Mouse (Mus musculus) kidney, embryonic 16.5 days (tissue): Measurements from ENCODE around the gene Sdk2. TPM values are rescaled to one million over a fixed set of nuclear protein-coding genes. Genes with fewer than 3 reads are reported as not detected.
A peak's percentile ranks its signal among the peaks of the same experiment; 100 is the strongest.

ENCODE experiments used
- ATAC-seq: fragments of 200-750 bp; cut with Nextera tagmentation; 2 replicates; pipeline ENCODE4 v1.8.0; 2017; ENCODE audit warnings: moderate TSS enrichment; ENCODE audit not compliant: low FRiP score, low TSS enrichment
- H3K27ac ChIP-seq: fragments of 300-500 bp; sonication (generic); 2 replicates; pipeline ENCODE4 v1.5.1; 2014; ENCODE audit warnings: low read length
- H3K27me3 ChIP-seq: fragments of 300-500 bp; sonication (generic); 2 replicates; pipeline ENCODE4 v1.6.1; 2014; ENCODE audit warnings: low read length, control low read depth, mixed read lengths; ENCODE audit not compliant: insufficient read depth
- H3K36me3 ChIP-seq: fragments of 300-500 bp; sonication (generic); 2 replicates; pipeline ENCODE4 v1.6.1; 2014; ENCODE audit warnings: low read length, control low read depth, mixed read lengths; ENCODE audit not compliant: insufficient read depth
- H3K4me1 ChIP-seq: fragments of 300-500 bp; sonication (generic); 2 replicates; pipeline ENCODE4 v1.6.1; 2014; ENCODE audit warnings: low read length, control low read depth, mixed read lengths; ENCODE audit not compliant: insufficient read depth
- H3K4me2 ChIP-seq: fragments of 300-500 bp; sonication (generic); replicated peaks from 2 replicates; pipeline ENCODE4 v1.6.1; 2014; ENCODE audit warnings: low read depth, low read length
- H3K4me3 ChIP-seq: fragments of 300-500 bp; sonication (generic); 2 replicates; pipeline ENCODE4 v1.5.1; 2014; ENCODE audit warnings: mild to moderate bottlenecking, low read length
- H3K9ac ChIP-seq: fragments of 300-500 bp; sonication (generic); replicated peaks from 2 replicates; pipeline ENCODE4 v1.6.1; 2014; ENCODE audit warnings: low read length
- H3K9me3 ChIP-seq: fragments of 300-500 bp; sonication (generic); 2 replicates; pipeline ENCODE4 v1.6.1; 2016; ENCODE audit warnings: low read length, control low read depth
- whole genome bisulfite sequencing: fragments of 180-500 bp; shearing (Covaris S2); extraction: QIAGEN DNeasy Blood & Tissue Kit; methylation state at CpG from one replicate; pipeline ENCODE4 v1.1.7; 2014; 5-methylcytosine and 5-hydroxymethylcytosine counted together
- polyA plus RNA-seq: library from polyadenylated mRNA; unstranded; fragments of >200 nt; fragmentation: Nextera tagmentation; extraction: Ambion mirVana; gene quantifications from 2 replicates; pipeline ENCODE4 v1.2.1, GENCODE M21; 2015

Sdk2 gene
- polyA plus RNA-seq, 1 experiment from 2014 or later: 2.8 TPM

GRCm38 (mm10) chr11:114028512-114028911 lies 38.3 kb downstream of the Sdk2 start:
- Histone ChIP-seq H3K36me3 (no peaks in the 10 kb centered on the region), H3K9me3 (no peaks in the 10 kb centered on the region), H3K27me3 (no peaks in the 10 kb centered on the region), H3K4me3 (no peak overlapping the region), H3K4me1 (peaks cover 8% of the 10 kb centered on the region; the same call in 1 of the 2 replicates), H3K27ac (peak overlapping the region; percentile 84), H3K9ac (no peak overlapping the region), H3K4me2 (no peak overlapping the region)
- peak; percentile 85 for ATAC-seq
- WGBS: 36% methylated on average over 6 of the region's 6 CpGs

- no peak overlapping the region for H3K9ac ChIP-seq
- no peaks in the 10 kb centered on the region for H3K27me3 ChIP-seq
- H3K27ac ChIP-seq: peak overlapping the region; percentile 84
- no peaks in the 10 kb centered on the region for H3K9me3 ChIP-seq
- peak; percentile 86 for ATAC-seq
- H3K4me3 ChIP-seq: no peak overlapping the region
- H3K36me3 ChIP-seq: no peaks in the 10 kb centered on the region
- WGBS: 43% methylated on average over 6 of the region's 6 CpGs
- no peak overlapping the region for H3K4me2 ChIP-seq
- peaks cover 8% of the 10 kb centered on the region; the same call in 1 of the 2 replicates for H3K4me1 ChIP-seq
Observed at GRCm38 (mm10) chr11:114028021-114028420, 38.8 kb downstream of the Sdk2 start.

- peaks cover 8% of the 10 kb centered on the region; the same call in 1 of the 2 replicates for H3K4me1 ChIP-seq
- no peak overlapping the region for H3K27ac ChIP-seq
- no peaks in the 10 kb centered on the region for H3K27me3 ChIP-seq
- WGBS: 88% methylated on average over 2 of the region's 2 CpGs
- no peak for ATAC-seq
- no peaks in the 10 kb centered on the region for H3K9me3 ChIP-seq
- H3K36me3 ChIP-seq: no peaks in the 10 kb centered on the region
- H3K4me2 ChIP-seq: no peak overlapping the region
- no peak overlapping the region for H3K9ac ChIP-seq
- H3K4me3 ChIP-seq: no peak overlapping the region
Observed at GRCm38 (mm10) chr11:114025056-114025455, 41.8 kb downstream of the Sdk2 start.

GRCm38 (mm10) chr11:114023965-114024364 lies 42.9 kb downstream of the Sdk2 start:
- ATAC-seq: no peak
- WGBS: 55% methylated on average over 1 of the region's 1 CpGs
- H3K9me3 ChIP-seq: no peaks in the 10 kb centered on the region
- H3K4me1 ChIP-seq: 0 out of 2 replicates have a peak, but pooled peaks cover 7% of the 10 kb centered on the region
- H3K36me3 ChIP-seq: no peaks in the 10 kb centered on the region
- no peak overlapping the region for H3K4me2 ChIP-seq
- H3K9ac ChIP-seq: no peak overlapping the region
- H3K27me3 ChIP-seq: 0 out of 2 replicates have a peak, but pooled peaks cover under 1% of the 10 kb centered on the region
- no peak overlapping the region for H3K27ac ChIP-seq
- no peak overlapping the region for H3K4me3 ChIP-seq

- WGBS: 79% methylated on average over 4 of the region's 4 CpGs
- Histone ChIP-seq H3K9me3 (no peaks in the 10 kb centered on the region), H3K4me3 (no peak overlapping the region), H3K27me3 (peaks cover 6% of the 10 kb centered on the region; the same call in 1 of the 2 replicates), H3K4me2 (no peak overlapping the region), H3K4me1 (peaks cover 11% of the 10 kb centered on the region), H3K27ac (no peak overlapping the region), H3K9ac (no peak overlapping the region), H3K36me3 (no peaks in the 10 kb centered on the region)
- ATAC-seq: no peak
Observed at GRCm38 (mm10) chr11:114022166-114022565, 44.7 kb downstream of the Sdk2 start.

- H3K4me2 ChIP-seq: no peak overlapping the region
- no peak for ATAC-seq
- H3K36me3 ChIP-seq: no peaks in the 10 kb centered on the region
- H3K4me3 ChIP-seq: no peak overlapping the region
- no peak overlapping the region for H3K9ac ChIP-seq
- H3K27ac ChIP-seq: no peak overlapping the region
- H3K4me1 ChIP-seq: peaks cover 37% of the 10 kb centered on the region
- H3K27me3 ChIP-seq: peaks cover 9% of the 10 kb centered on the region
- no peaks in the 10 kb centered on the region for H3K9me3 ChIP-seq
- 55% methylated on average over 11 of the region's 11 CpGs for WGBS
Observed at GRCm38 (mm10) chr11:114019087-114019486, 47.8 kb downstream of the Sdk2 start.

GRCm38 (mm10) chr11:114016889-114017392 lies 49.9 kb downstream of the Sdk2 start:
- Histone ChIP-seq H3K9me3 (no peaks in the 10 kb centered on the region), H3K9ac (no peak overlapping the region), H3K4me1 (peaks cover 38% of the 10 kb centered on the region), H3K4me3 (no peak overlapping the region), H3K4me2 (no peak overlapping the region), H3K27me3 (peaks cover 9% of the 10 kb centered on the region), H3K36me3 (no peaks in the 10 kb centered on the region), H3K27ac (no peak overlapping the region)
- 0 out of 2 replicates have a peak, but pooled peaks have one; percentile 20 for ATAC-seq
- WGBS: 13% methylated on average over 14 of the region's 14 CpGs

GRCm38 (mm10) chr11:114016108-114016888 lies 50.5 kb downstream of the Sdk2 start:
- Histone ChIP-seq H3K4me3 (no peak overlapping the region), H3K27ac (no peak overlapping the region), H3K9ac (no peak overlapping the region), H3K4me1 (peaks cover 44% of the 10 kb centered on the region), H3K9me3 (no peaks in the 10 kb centered on the region), H3K36me3 (no peaks in the 10 kb centered on the region), H3K27me3 (peaks cover 9% of the 10 kb centered on the region), H3K4me2 (peak overlapping the region; percentile 23; the same call in 1 of the 2 replicates)
- 24% methylated on average over 15 of the region's 15 CpGs for WGBS
- ATAC-seq: no peak

GRCm38 (mm10) chr11:114011523-114011922 lies 55.3 kb downstream of the Sdk2 start:
- Histone ChIP-seq H3K9me3 (no peaks in the 10 kb centered on the region), H3K27me3 (peaks cover 1% of the 10 kb centered on the region; the same call in 1 of the 2 replicates), H3K4me1 (peaks cover 31% of the 10 kb centered on the region), H3K4me3 (no peak overlapping the region), H3K27ac (no peak overlapping the region), H3K4me2 (no peak overlapping the region), H3K9ac (0 out of 2 replicates have a peak overlapping the region, but pooled peaks have one; percentile 5), H3K36me3 (no peaks in the 10 kb centered on the region)
- peak; percentile 32; the same call in 1 of the 2 replicates for ATAC-seq
- 33% methylated on average over 9 of the region's 9 CpGs for WGBS

GRCm38 (mm10) chr11:114005879-114006278 lies 61.0 kb downstream of the Sdk2 start:
- Histone ChIP-seq H3K4me1 (no peaks in the 10 kb centered on the region; the same call in 1 of the 2 replicates), H3K36me3 (no peaks in the 10 kb centered on the region), H3K27me3 (no peaks in the 10 kb centered on the region), H3K27ac (no peak overlapping the region), H3K9ac (no peak overlapping the region), H3K9me3 (no peaks in the 10 kb centered on the region), H3K4me3 (no peak overlapping the region), H3K4me2 (no peak overlapping the region)
- 61% methylated on average over 12 of the region's 12 CpGs for WGBS
- no peak for ATAC-seq
